Mouse (Mus musculus): ENCODE data around the gene Ankra2.

The Ankra2 gene

DNA sequence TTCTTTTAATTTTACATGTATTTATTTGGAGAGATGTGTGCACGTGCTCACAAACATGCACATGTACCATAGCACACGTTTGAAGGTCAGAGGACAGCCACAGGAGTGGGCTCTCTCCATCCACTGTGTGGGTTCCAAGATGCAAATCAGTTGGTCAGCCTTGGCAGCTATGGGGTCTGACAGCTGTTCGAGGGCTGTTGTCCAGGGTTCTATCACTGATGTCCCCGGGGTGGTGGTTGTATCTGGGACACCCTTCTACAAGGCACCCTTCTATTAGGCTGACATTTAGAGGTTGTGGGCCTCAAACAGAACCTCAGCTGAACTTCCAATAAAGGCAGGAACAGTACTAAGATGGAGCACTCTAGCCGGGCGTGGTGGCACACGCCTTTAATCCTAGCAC is 13.4 kb downstream of the Ankra2 start:
- no peak for TF ChIP-seq GATA4 (IDR thresholded peaks at IDR 0.05; ENCODE audit: insufficient replicate concordance, low read length)

DNA sequence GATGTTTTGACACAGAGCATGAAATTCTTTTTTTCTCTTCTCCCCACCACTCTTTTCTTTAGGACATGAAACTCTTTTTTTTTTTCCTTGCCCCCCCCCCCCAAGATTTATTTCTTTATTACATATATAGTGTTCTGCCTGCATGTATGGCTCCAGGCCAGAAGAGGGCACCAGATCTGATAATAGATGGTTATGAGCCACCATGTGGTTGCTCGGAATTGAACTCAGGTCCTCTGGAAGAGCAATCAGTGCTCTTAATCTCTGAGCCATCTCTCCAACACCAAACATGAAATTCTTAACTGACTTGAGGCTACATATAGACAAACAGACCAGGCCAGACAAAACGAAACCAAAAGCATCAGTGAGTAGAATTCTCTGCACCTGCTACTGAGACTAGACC is 14.6 kb downstream of the Ankra2 start:
- TF ChIP-seq GATA4 (IDR thresholded peaks at IDR 0.05; ENCODE audit: insufficient replicate concordance, low read length): no peak

GRCm38 (mm10) chr13:98279686-98280085 is 16.8 kb downstream of the Ankra2 start, which contains the start of gene Gm21976:
Gene Gm21976, plus strand, starts transcription at chr13:98279887.
- no peak for TF ChIP-seq GATA4 (IDR thresholded peaks at IDR 0.05; ENCODE audit: insufficient replicate concordance, low read length)

GRCm38 (mm10) chr13:98280990-98281650 is 18.2 kb downstream of the Ankra2 start:
- TF ChIP-seq GATA4 (IDR thresholded peaks at IDR 0.05; ENCODE audit: insufficient replicate concordance, low read length): no peak

DNA sequence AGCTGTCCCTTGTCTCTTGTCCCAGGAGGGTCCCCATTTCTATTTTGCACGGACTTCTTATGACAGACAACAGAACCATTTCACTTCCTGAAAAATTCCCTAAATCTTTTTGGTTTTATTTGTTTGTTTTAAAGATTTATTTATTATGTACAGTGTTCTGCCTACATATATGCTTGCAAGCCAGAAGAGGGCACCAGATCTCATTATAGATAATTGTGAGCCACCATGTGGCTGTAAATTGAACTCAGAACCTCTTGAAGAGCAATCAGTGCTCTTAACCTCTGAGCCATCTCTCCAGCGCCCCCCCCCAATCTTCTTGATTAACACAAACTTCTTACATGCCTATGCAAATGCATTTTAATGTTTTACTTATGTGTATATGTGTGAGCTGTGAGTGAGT is 27.8 kb downstream of the Ankra2 start:
- no peak for TF ChIP-seq GATA4 (IDR thresholded peaks at IDR 0.05; ENCODE audit: insufficient replicate concordance, low read length)

- TF ChIP-seq GATA4 (IDR thresholded peaks at IDR 0.05; ENCODE audit: insufficient replicate concordance, low read length): no peak
Observed at GRCm38 (mm10) chr13:98291712-98292111, 28.8 kb downstream of the Ankra2 start.

GRCm38 (mm10) chr13:98296072-98296471 is 33.2 kb downstream of the Ankra2 start:
- no peak for TF ChIP-seq GATA4 (IDR thresholded peaks at IDR 0.05; ENCODE audit: insufficient replicate concordance, low read length)

- no peak for TF ChIP-seq GATA4 (IDR thresholded peaks at IDR 0.05; ENCODE audit: insufficient replicate concordance, low read length)
Observed at GRCm38 (mm10) chr13:98297883-98298482, 35.1 kb downstream of the Ankra2 start.

DNA sequence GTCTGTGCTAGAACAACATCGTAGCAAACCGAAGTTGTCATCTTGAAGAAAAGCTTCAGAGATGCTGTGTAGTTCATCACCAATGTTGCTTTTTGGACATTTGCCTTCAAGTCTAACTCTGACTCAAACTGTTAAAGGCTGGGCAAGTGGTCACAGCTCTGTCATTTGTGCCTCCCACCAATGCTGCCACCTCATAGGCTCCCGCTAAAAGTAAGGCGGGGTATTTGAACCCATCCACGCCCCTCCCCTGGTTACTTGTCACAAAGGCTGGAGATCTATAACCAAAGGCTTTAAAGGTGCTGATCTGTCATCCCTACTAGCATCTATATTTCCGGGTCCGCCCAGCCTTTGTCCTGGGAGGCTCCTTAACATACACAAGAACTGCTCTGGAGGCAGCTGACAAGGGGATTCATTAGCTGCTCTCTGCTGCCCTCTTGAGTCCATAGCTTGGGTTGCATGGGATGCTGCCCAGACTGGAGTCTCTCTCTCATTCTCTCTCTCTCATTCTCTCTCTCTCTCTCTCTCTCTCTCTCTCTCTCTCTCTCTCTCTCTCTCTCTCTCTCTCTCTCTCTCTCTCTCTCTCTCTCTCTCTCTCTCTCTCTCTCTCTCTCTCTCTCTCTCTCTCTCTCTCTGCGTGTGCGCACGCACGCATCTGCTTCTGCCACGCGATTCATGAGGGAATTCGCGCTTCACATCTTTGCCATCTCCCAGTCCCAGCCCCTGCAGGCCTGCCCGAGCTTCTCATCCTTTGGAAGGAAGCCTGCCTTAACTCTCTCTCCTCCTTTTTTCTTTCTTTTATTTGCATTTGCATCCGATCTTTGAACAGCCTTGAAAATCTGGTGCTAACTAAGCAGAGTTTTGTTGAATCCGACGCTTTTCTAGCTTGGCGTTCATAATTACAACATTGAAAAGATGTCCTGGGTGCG is 36.2 kb downstream of the Ankra2 start:
- TF ChIP-seq GATA4 (IDR thresholded peaks at IDR 0.05; ENCODE audit: insufficient replicate concordance, low read length): no peak

- no peak for TF ChIP-seq GATA4 (IDR thresholded peaks at IDR 0.05; ENCODE audit: insufficient replicate concordance, low read length)
Observed at GRCm38 (mm10) chr13:98305257-98305656, 42.4 kb downstream of the Ankra2 start.

GRCm38 (mm10) chr13:98306393-98306792 is 43.5 kb downstream of the Ankra2 start:
- no peak for TF ChIP-seq GATA4 (IDR thresholded peaks at IDR 0.05; ENCODE audit: insufficient replicate concordance, low read length)

- TF ChIP-seq GATA4 (IDR thresholded peaks at IDR 0.05; ENCODE audit: insufficient replicate concordance, low read length): no peak
Observed at GRCm38 (mm10) chr13:98306852-98307475, 44.1 kb downstream of the Ankra2 start.

- TF ChIP-seq GATA4 (IDR thresholded peaks at IDR 0.05; ENCODE audit: insufficient replicate concordance, low read length): no peak
Observed at GRCm38 (mm10) chr13:98308004-98308403, 45.1 kb downstream of the Ankra2 start.

DNA sequence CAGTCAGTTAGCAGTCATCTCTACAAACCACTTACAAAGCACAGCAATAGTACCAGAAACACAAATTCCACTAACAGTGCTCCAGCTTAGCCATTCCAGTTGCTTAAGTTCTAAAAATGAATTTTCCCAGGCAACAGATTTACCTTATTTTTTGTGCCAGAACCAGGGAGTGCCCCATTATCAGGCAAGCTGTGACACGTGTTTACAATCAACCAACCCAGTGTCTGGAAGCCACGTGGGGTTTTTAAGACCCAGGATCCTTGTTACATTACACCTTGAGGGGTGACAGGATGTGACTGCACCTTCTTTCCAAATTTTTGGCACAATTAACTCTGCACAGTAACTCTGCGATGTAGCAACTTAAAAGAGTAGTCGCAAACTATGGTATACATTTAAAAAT is 45.9 kb downstream of the Ankra2 start:
- no peak for TF ChIP-seq GATA4 (IDR thresholded peaks at IDR 0.05; ENCODE audit: insufficient replicate concordance, low read length)

DNA sequence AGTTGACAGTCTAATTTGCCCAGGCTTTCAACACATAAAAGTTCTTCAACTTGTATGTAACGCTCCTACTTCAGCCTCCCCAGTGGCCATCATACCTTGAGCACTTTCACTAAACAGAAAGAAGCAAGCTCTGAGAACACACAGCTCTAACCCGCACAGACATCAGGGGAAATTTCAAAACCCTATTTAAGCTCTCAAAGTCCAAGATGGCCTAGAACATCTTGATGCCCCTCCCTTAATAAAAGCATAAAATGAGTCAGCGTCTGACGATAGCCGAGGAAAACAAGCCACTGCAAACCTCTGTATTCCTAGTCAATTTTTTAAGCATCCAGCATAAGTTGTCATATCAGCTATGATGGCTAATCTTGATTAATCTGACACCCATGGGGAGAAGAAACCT is 48.7 kb downstream of the Ankra2 start:
- TF ChIP-seq GATA4 (IDR thresholded peaks at IDR 0.05; ENCODE audit: insufficient replicate concordance, low read length): no peak
